Mouse (Mus musculus) cerebellum, adult 2 months (tissue): ENCODE results near the gene Mc1r. TPM values are rescaled to one million over a fixed set of nuclear protein-coding genes. Genes with fewer than 3 reads are reported as not detected.
A peak's percentile ranks its signal among the peaks of the same experiment; 100 is the strongest.

Source experiments
- DNase-seq, 2 experiments: peaks; one replicate each; pipeline ENCODE4 v3.0.0; 2021
- H3K27ac ChIP-seq: fragments of 200-500 bp; 2 replicates; pipeline ENCODE4 v1.5.1; 2012; ENCODE audit warnings: low read length, control low read depth, inconsistent platforms; ENCODE audit not compliant: insufficient read depth
- H3K27me3 ChIP-seq: fragments of 200-500 bp; 2 replicates; pipeline ENCODE4 v1.6.1; 2012; ENCODE audit warnings: inconsistent platforms, mild to moderate bottlenecking, low read length, moderate library complexity; ENCODE audit not compliant: control insufficient read depth, insufficient read depth
- H3K4me1 ChIP-seq: fragments of 200-500 bp; 2 replicates; pipeline ENCODE4 v1.6.1; 2011; ENCODE audit warnings: low read length; ENCODE audit not compliant: control insufficient read depth, insufficient read depth
- H3K4me3 ChIP-seq: fragments of 200-500 bp; replicated peaks from 2 replicates; pipeline ENCODE3; 2011; ENCODE audit warnings: mild to moderate bottlenecking, low read depth, low read length, control low read depth; ENCODE audit not compliant: insufficient read depth
- CTCF ChIP-seq: fragments of 200-500 bp; IDR thresholded peaks from 2 replicates; pipeline ENCODE4 v1.5.1; 2011; ENCODE audit warnings: low read depth, mild to moderate bottlenecking, control low read depth, low read length, moderate library complexity, borderline replicate concordance; ENCODE audit not compliant: insufficient read depth
- POLR2A ChIP-seq: fragments of 200-500 bp; IDR thresholded peaks from 2 replicates; pipeline ENCODE4 v1.6.1; 2011; ENCODE audit warnings: low read length, control low read depth, borderline replicate concordance; ENCODE audit not compliant: insufficient read depth
- WGBS: fragments of 180-500 bp; shearing (Covaris S2); methylation state at CpG from one replicate; pipeline ENCODE4 v1.1.7; 2018; 5-methylcytosine and 5-hydroxymethylcytosine counted together
- polyA plus RNA-seq: library from polyadenylated mRNA; depleted of rRNA; stranded (reverse); fragments of >200 nt; gene quantifications from 2 replicates; pipeline ENCODE4 v1.2.3, GENCODE M21; 2012

Gene Mc1r
- polyA plus RNA-seq, 1 experiment = 0.05 TPM

- TF ChIP-seq CTCF (no peak), POLR2A (no peak)
- no peak for DNase-seq
- no peak overlapping the region for H3K27ac ChIP-seq
- no peaks in the 10 kb centered on the region for H3K27me3 ChIP-seq
- H3K4me3 ChIP-seq = no peak overlapping the region
- 0 out of 2 replicates have a peak, but pooled peaks cover 3% of the 10 kb centered on the region for H3K4me1 ChIP-seq
- WGBS = 42% methylated on average over 8 of the region's 8 CpGs
Measured at GRCm38 (mm10) chr8:123382516-123382915, 24.4 kb upstream of the Mc1r start.

GRCm38 (mm10) chr8:123384883-123385540 is 21.9 kb upstream of the Mc1r start:
- Histone ChIP-seq H3K4me3 (no peak overlapping the region), H3K27ac (no peak overlapping the region), H3K4me1 (peaks cover 4% of the 10 kb centered on the region), H3K27me3 (no peaks in the 10 kb centered on the region)
- TF ChIP-seq POLR2A (no peak), CTCF (peak; percentile 41; the same call in 1 of the 2 replicates)
- DNase-seq = no peak
- WGBS = 61% methylated on average over 9 of the region's 9 CpGs

GRCm38 (mm10) chr8:123387041-123387440 is 19.9 kb upstream of the Mc1r start:
- no peak for DNase-seq
- no peak for TF ChIP-seq CTCF
- TF ChIP-seq POLR2A = no peak
- Histone ChIP-seq H3K27me3 (no peaks in the 10 kb centered on the region), H3K27ac (no peak overlapping the region), H3K4me3 (no peak overlapping the region), H3K4me1 (peaks cover 4% of the 10 kb centered on the region)
- WGBS = 77% methylated on average over 3 of the region's 3 CpGs

- no peak for DNase-seq
- TF ChIP-seq CTCF (no peak), POLR2A (no peak)
- Histone ChIP-seq H3K4me1 (peaks cover 4% of the 10 kb centered on the region), H3K4me3 (no peak overlapping the region), H3K27me3 (no peaks in the 10 kb centered on the region), H3K27ac (no peak overlapping the region)
- 91% methylated on average over 8 of the region's 8 CpGs for WGBS
Measured at GRCm38 (mm10) chr8:123387801-123388200, 19.1 kb upstream of the Mc1r start.

GRCm38 (mm10) chr8:123389026-123389425 is 17.9 kb upstream of the Mc1r start:
- TF ChIP-seq CTCF (no peak), POLR2A (no peak)
- H3K4me1 ChIP-seq = peaks cover 4% of the 10 kb centered on the region
- WGBS = 26% methylated on average over 7 of the region's 7 CpGs
- no peak overlapping the region for H3K4me3 ChIP-seq
- no peak overlapping the region for H3K27ac ChIP-seq
- H3K27me3 ChIP-seq = no peaks in the 10 kb centered on the region
- DNase-seq = peak; percentile 71 to 76

- Histone ChIP-seq H3K4me1 (no peaks in the 10 kb centered on the region), H3K4me3 (no peak overlapping the region), H3K27ac (no peak overlapping the region), H3K27me3 (no peaks in the 10 kb centered on the region)
- no peak for DNase-seq
- no peak for TF ChIP-seq CTCF
- TF ChIP-seq POLR2A = no peak
- 90% methylated on average over 13 of the region's 13 CpGs for WGBS
Measured at GRCm38 (mm10) chr8:123398308-123398707, 8.6 kb upstream of the Mc1r start.

GRCm38 (mm10) chr8:123401936-123402335 is 5.0 kb upstream of the Mc1r start:
- no peak overlapping the region for H3K4me3 ChIP-seq
- H3K27me3 ChIP-seq = no peaks in the 10 kb centered on the region
- 90% methylated on average over 9 of the region's 9 CpGs for WGBS
- H3K27ac ChIP-seq = no peak overlapping the region
- H3K4me1 ChIP-seq = no peaks in the 10 kb centered on the region
- TF ChIP-seq CTCF (no peak), POLR2A (no peak)
- no peak for DNase-seq

GRCm38 (mm10) chr8:123402730-123403326 is 4.1 kb upstream of the Mc1r start:
- TF ChIP-seq CTCF (no peak), POLR2A (no peak)
- 82% methylated on average over 9 of the region's 9 CpGs for WGBS
- Histone ChIP-seq H3K4me3 (no peak overlapping the region), H3K27ac (no peak overlapping the region), H3K4me1 (peaks cover 4% of the 10 kb centered on the region), H3K27me3 (no peaks in the 10 kb centered on the region)
- no peak for DNase-seq
